Mouse (Mus musculus): ENCODE results near the gene Lypd5. TPM values are rescaled to one million over a fixed set of nuclear protein-coding genes. Genes with fewer than 3 reads are reported as not detected.

Lypd5 gene
- total and polyA plus RNA-seq, 2 experiments from 2014 or later = not detected

GRCm38 (mm10) chr7:24363228-24363627 is 14.2 kb downstream of the Lypd5 start:
- H3K4me1 ChIP-seq (ENCODE audit: control insufficient read depth, insufficient read depth) = no peaks in the 10 kb centered on the region
- no peak for DNase-seq (ENCODE audit: low spot score)
- no peak for ATAC-seq (ENCODE audit: insufficient read depth, low read depth)
- H3K4me2 ChIP-seq (ENCODE audit: low read depth, low read length) = no peak overlapping the region
- peak; percentile 21; the same call in 1 of the 2 replicates for TF ChIP-seq CTCF (IDR thresholded peaks at IDR 0.05; ENCODE audit: low read depth)
- no peak for TF ChIP-seq EP300 (IDR thresholded peaks at IDR 0.05; ENCODE audit: low read depth)
- no peak overlapping the region for H3K9ac ChIP-seq (replicated peaks; ENCODE audit: low read depth, low read length)
- H3K27me3 ChIP-seq (ENCODE audit: control insufficient read depth, insufficient read depth, low read length) = no peaks in the 10 kb centered on the region
- H3K36me3 ChIP-seq (replicated peaks; ENCODE audit: control insufficient read depth, insufficient read depth, low read length) = no peaks in the 10 kb centered on the region
- no peaks in the 10 kb centered on the region for H3K9me3 ChIP-seq (replicated peaks; ENCODE audit: control insufficient read depth, low read length)
- no peak overlapping the region for H3K4me3 ChIP-seq (ENCODE audit: low read depth, low read length)
- no peak overlapping the region for H3K27ac ChIP-seq (ENCODE audit: low read depth)
- WGBS = 27% methylated on average over 6 of the region's 7 CpGs

GRCm38 (mm10) chr7:24364827-24365226 is 15.8 kb downstream of the Lypd5 start:
- ATAC-seq (ENCODE audit: insufficient read depth, low read depth) (peak; percentile 70; the same call in 1 of the 2 replicates), DNase-seq (ENCODE audit: low spot score) (peak; percentile 48)
- no peak overlapping the region for H3K9ac ChIP-seq (replicated peaks; ENCODE audit: low read depth, low read length)
- no peaks in the 10 kb centered on the region for H3K36me3 ChIP-seq (replicated peaks; ENCODE audit: control insufficient read depth, insufficient read depth, low read length)
- no peaks in the 10 kb centered on the region for H3K9me3 ChIP-seq (replicated peaks; ENCODE audit: control insufficient read depth, low read length)
- WGBS = 22% methylated on average over 10 of the region's 10 CpGs
- H3K4me2 ChIP-seq (ENCODE audit: low read depth, low read length) = no peak overlapping the region
- H3K27ac ChIP-seq (ENCODE audit: low read depth) = no peak overlapping the region
- H3K27me3 ChIP-seq (ENCODE audit: control insufficient read depth, insufficient read depth, low read length) = no peaks in the 10 kb centered on the region
- peak; percentile 84 for TF ChIP-seq CTCF (IDR thresholded peaks at IDR 0.05; ENCODE audit: low read depth)
- TF ChIP-seq EP300 (IDR thresholded peaks at IDR 0.05; ENCODE audit: low read depth) = no peak
- H3K4me3 ChIP-seq (ENCODE audit: low read depth, low read length) = no peak overlapping the region
- no peaks in the 10 kb centered on the region for H3K4me1 ChIP-seq (ENCODE audit: control insufficient read depth, insufficient read depth)

DNA sequence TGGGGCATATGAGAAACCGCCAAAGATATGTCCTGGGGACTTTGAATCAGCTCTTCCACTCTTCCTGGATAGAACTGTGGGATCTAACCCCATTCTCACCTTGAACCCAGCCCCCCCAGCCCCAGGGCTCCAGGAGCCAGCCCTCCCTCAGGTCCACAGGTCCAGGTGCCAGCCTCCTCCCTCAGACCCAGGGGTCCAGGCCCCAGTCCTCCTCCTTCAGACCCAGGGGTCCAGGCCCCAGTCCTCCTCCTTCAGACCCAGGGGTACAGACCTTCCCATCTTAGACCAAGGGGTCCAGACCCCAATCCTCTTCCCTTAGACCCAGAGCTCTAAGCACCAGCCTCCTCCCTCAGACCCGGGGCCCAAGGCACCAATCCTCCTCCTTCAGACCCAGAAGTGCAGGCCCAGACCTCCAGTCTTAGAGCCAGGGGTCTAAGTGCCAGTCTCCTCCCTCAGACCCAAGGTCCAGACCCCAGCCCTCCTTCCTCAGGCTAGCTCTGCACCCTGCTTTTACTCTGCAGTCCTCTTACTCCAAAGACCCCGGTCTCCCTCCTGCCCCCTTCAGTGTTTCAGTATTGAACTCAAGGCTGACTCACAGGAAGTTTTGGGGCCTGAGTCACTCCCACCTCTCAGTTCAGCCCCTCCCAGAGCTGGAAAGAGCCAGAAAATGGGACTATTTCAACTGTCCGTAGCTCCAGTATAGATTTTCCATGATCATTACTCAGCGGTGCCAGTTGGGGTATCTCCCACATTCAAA is 16.4 kb downstream of the Lypd5 start:
- H3K9ac ChIP-seq (replicated peaks; ENCODE audit: low read depth, low read length) = no peak overlapping the region
- TF ChIP-seq CTCF (IDR thresholded peaks at IDR 0.05; ENCODE audit: low read depth) (no peak), EP300 (IDR thresholded peaks at IDR 0.05; ENCODE audit: low read depth) (no peak)
- no peaks in the 10 kb centered on the region for H3K9me3 ChIP-seq (replicated peaks; ENCODE audit: control insufficient read depth, low read length)
- ATAC-seq (ENCODE audit: insufficient read depth, low read depth) (0 out of 2 replicates have a peak, but pooled peaks have one; percentile 2), DNase-seq (ENCODE audit: low spot score) (no peak)
- no peak overlapping the region for H3K27ac ChIP-seq (ENCODE audit: low read depth)
- no peak overlapping the region for H3K4me2 ChIP-seq (ENCODE audit: low read depth, low read length)
- H3K4me1 ChIP-seq (ENCODE audit: control insufficient read depth, insufficient read depth) = no peaks in the 10 kb centered on the region
- H3K36me3 ChIP-seq (replicated peaks; ENCODE audit: control insufficient read depth, insufficient read depth, low read length) = no peaks in the 10 kb centered on the region
- WGBS = 45% methylated on average over 5 of the region's 5 CpGs
- H3K27me3 ChIP-seq (ENCODE audit: control insufficient read depth, insufficient read depth, low read length) = no peaks in the 10 kb centered on the region
- no peak overlapping the region for H3K4me3 ChIP-seq (ENCODE audit: low read depth, low read length)

DNA sequence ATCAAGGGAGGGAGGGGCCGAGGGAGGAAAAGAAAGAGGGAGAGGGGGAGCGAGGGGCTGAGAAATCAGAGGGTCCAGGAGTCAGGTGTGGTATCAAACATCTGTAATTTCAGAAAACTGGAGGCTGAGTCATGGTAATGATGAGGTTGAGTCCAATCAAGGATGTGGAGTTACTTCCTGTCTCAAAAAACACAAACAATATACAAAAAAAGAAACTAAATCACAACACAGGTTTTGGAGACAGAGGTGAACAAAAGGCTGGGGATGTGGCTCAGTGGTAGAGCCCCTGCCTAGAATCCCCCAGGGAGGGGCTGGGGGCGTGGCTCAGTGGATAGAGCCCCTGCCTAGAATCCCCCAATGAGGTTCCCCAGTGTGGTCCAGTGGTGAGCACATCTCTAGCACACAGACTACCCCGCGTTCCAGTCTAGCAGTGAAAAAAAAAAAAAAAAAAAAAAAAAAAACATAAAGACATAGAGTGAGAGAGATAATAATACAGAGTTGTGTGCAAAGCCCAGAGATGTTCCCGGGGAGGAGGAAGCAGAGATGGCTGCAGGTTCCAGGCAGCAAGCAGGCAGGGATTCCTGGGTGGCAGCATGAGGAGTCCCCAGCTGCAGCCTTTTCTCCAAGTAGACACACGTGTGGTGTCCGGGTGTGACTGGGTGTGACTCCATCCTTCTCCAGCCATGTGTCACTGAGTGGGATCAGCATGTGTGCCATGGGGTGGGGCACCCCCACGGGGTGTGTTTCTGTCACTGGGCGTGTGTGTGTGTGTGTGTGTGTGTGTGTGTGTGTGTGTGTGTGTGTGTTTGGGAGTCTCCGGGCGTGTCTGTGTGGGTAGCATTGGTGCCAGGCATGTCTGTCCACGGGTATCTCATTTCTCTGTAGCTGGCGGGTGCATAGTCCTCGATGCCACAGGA is 18.0 kb downstream of the Lypd5 start:
- H3K27me3 ChIP-seq (ENCODE audit: control insufficient read depth, insufficient read depth, low read length) = no peaks in the 10 kb centered on the region
- ATAC-seq (ENCODE audit: insufficient read depth, low read depth) (no peak), DNase-seq (ENCODE audit: low spot score) (no peak)
- TF ChIP-seq EP300 (IDR thresholded peaks at IDR 0.05; ENCODE audit: low read depth) = no peak
- TF ChIP-seq CTCF (IDR thresholded peaks at IDR 0.05; ENCODE audit: low read depth) = no peak
- H3K4me1 ChIP-seq (ENCODE audit: control insufficient read depth, insufficient read depth) = no peaks in the 10 kb centered on the region
- WGBS = 68% methylated on average over 15 of the region's 15 CpGs
- H3K27ac ChIP-seq (ENCODE audit: low read depth) = no peak overlapping the region
- no peak overlapping the region for H3K4me2 ChIP-seq (ENCODE audit: low read depth, low read length)
- no peaks in the 10 kb centered on the region for H3K9me3 ChIP-seq (replicated peaks; ENCODE audit: control insufficient read depth, low read length)
- H3K4me3 ChIP-seq (ENCODE audit: low read depth, low read length) = no peak overlapping the region
- no peak overlapping the region for H3K9ac ChIP-seq (replicated peaks; ENCODE audit: low read depth, low read length)
- no peaks in the 10 kb centered on the region for H3K36me3 ChIP-seq (replicated peaks; ENCODE audit: control insufficient read depth, insufficient read depth, low read length)

DNA sequence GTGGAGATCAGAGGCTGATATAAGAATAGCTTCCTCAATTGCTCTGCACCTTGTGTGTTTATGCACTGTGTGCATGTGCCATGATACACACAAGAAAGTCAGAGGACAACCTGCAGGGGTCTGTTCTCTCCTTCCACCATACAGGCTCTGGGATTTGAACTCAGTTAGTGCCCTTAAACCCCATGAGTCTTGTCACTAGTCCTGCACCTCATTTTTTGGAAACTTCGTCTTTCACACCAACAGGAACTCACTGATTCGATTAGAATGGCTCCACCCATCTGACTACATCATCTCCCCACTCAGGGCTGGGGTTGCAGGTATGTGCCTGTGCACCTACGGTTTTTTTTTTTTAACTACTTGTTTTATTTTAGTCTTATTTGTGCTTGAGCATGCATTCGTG is 19.2 kb downstream of the Lypd5 start:
- no peak overlapping the region for H3K9ac ChIP-seq (replicated peaks; ENCODE audit: low read depth, low read length)
- H3K36me3 ChIP-seq (replicated peaks; ENCODE audit: control insufficient read depth, insufficient read depth, low read length) = no peaks in the 10 kb centered on the region
- H3K4me2 ChIP-seq (ENCODE audit: low read depth, low read length) = no peak overlapping the region
- 55% methylated on average over 4 of the region's 4 CpGs for WGBS
- no peaks in the 10 kb centered on the region for H3K27me3 ChIP-seq (ENCODE audit: control insufficient read depth, insufficient read depth, low read length)
- ATAC-seq (ENCODE audit: insufficient read depth, low read depth) = no peak
- no peak for DNase-seq (ENCODE audit: low spot score)
- H3K4me3 ChIP-seq (ENCODE audit: low read depth, low read length) = no peak overlapping the region
- peaks cover under 1% of the 10 kb centered on the region; the same call in 1 of the 2 replicates for H3K4me1 ChIP-seq (ENCODE audit: control insufficient read depth, insufficient read depth)
- H3K9me3 ChIP-seq (replicated peaks; ENCODE audit: control insufficient read depth, low read length) = no peaks in the 10 kb centered on the region
- TF ChIP-seq EP300 (IDR thresholded peaks at IDR 0.05; ENCODE audit: low read depth) (no peak), CTCF (IDR thresholded peaks at IDR 0.05; ENCODE audit: low read depth) (no peak)
- no peak overlapping the region for H3K27ac ChIP-seq (ENCODE audit: low read depth)
